30 mouse cellular contexts compared by ENCODE assay signal in the genomic region with DNA sequence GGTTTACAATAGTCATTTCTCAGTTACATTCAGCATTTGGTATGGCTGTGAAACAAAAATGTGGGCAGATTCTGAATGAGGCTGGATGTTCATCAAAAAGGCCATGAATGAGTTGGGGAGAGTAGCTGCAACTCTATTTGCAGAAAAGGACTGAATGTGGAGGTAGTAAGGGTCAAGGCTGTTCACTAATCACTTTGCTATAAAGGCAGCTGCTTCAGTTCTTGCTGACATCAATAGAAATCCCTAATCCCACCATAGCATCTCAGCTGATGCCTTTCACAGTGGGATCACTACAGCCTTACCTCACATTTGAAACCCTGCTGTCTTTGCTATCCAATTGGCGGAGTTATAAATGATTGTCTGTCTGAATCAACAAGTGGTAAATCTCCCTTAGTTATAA.
DNase-seq lines count a peak whose midpoint lies in the region; ATAC-seq and TF ChIP-seq lines count a peak whose summit lies in the region.
"Had no signal": no experiment of that assay in that cellular context is flagged by ENCODE, and none has a peak within 500 bp of the region (broad histone marks: within the 10 kb centered on the region; RNA-seq: fewer than 3 reads in every experiment).

No protein-coding gene starts in this region.

- H3K9ac ChIP-seq in midbrain, embryonic 11.5 days (ENCODE audit: low read length): no peak overlapping the region
- H3K9ac ChIP-seq in midbrain, embryonic 16.5 days (ENCODE audit: low read depth, low read length): no peak overlapping the region
- H3K9ac ChIP-seq: embryonic facial prominence, embryonic 15.5 days; limb, embryonic 12.5 days; liver, embryonic 15.5 days; lung, embryonic 14.5 days; stomach, embryonic 15.5 days had no signal

- H3K4me2 ChIP-seq in midbrain, embryonic 11.5 days: no peak overlapping the region
- no peak overlapping the region for H3K4me2 ChIP-seq in midbrain, embryonic 16.5 days (ENCODE audit: low read length)
- H3K4me2 ChIP-seq: embryonic facial prominence, embryonic 15.5 days; limb, embryonic 12.5 days; liver, embryonic 15.5 days; lung, embryonic 14.5 days; stomach, embryonic 15.5 days had no signal

- H3K36me3 ChIP-seq in midbrain, embryonic 11.5 days (ENCODE audit: control insufficient read depth, insufficient read depth, low read length): no peaks in the 10 kb centered on the region
- no peaks in the 10 kb centered on the region for H3K36me3 ChIP-seq in midbrain, embryonic 16.5 days (ENCODE audit: control insufficient read depth, insufficient read depth, low read length)
- H3K36me3 ChIP-seq: embryonic facial prominence, embryonic 10.5 days; embryonic facial prominence, embryonic 15.5 days; hindbrain, embryonic 10.5 days; limb, embryonic 12.5 days; liver, embryonic 15.5 days; stomach, embryonic 15.5 days had no signal

- H3K27ac ChIP-seq in midbrain, embryonic 11.5 days (ENCODE audit: low read depth, low read length): no peak overlapping the region
- no peak overlapping the region for H3K27ac ChIP-seq in midbrain, embryonic 16.5 days (ENCODE audit: low read length)
- no peak overlapping the region for H3K27ac ChIP-seq in layer of hippocampus, adult 2 months
- H3K27ac ChIP-seq: embryonic facial prominence, embryonic 10.5 days; embryonic facial prominence, embryonic 15.5 days; hindbrain, embryonic 10.5 days; left cerebral cortex, adult 2 months; limb, embryonic 12.5 days; liver, embryonic 15.5 days; stomach, embryonic 15.5 days had no signal

- H3K9me3 ChIP-seq in midbrain, embryonic 11.5 days (ENCODE audit: control insufficient read depth, low read length): no peaks in the 10 kb centered on the region
- H3K9me3 ChIP-seq in midbrain, embryonic 16.5 days (replicated peaks; ENCODE audit: control insufficient read depth, low read length, poor library complexity, severe bottlenecking): no peaks in the 10 kb centered on the region
- H3K9me3 ChIP-seq: embryonic facial prominence, embryonic 10.5 days; embryonic facial prominence, embryonic 15.5 days; hindbrain, embryonic 10.5 days; limb, embryonic 12.5 days; liver, embryonic 15.5 days; stomach, embryonic 15.5 days had no signal

- peak; percentile 55 for ATAC-seq in midbrain, embryonic 11.5 days (ENCODE audit: low FRiP score)
- ATAC-seq in midbrain, embryonic 16.5 days: no peak
- ATAC-seq: activated CD4-positive, CD25-positive, alpha-beta regulatory T cell, adult 4 months; intestine, postnatal 0 days had no signal

- no peak for TF ChIP-seq POLR2A in brain, embryonic 14.5 days (IDR thresholded peaks at IDR 0.05; ENCODE audit: borderline replicate concordance, extremely low read depth, insufficient read depth, insufficient read length, poor library complexity, severe bottlenecking)

- no peak overlapping the region for H3K4me3 ChIP-seq in midbrain, embryonic 11.5 days (ENCODE audit: low read depth, low read length)
- H3K4me3 ChIP-seq in midbrain, embryonic 16.5 days (ENCODE audit: low read depth, low read length): no peak overlapping the region
- no peak overlapping the region for H3K4me3 ChIP-seq in layer of hippocampus, adult 2 months
- H3K4me3 ChIP-seq: embryonic facial prominence, embryonic 10.5 days; embryonic facial prominence, embryonic 15.5 days; hindbrain, embryonic 10.5 days; left cerebral cortex, adult 2 months; limb, embryonic 12.5 days; liver, embryonic 15.5 days; stomach, embryonic 15.5 days had no signal

- DNase-seq in midbrain, embryonic 11.5 days (ENCODE audit: low spot score, missing footprints): no peak
- peak; percentile 14 for DNase-seq in Muller cell, postnatal 12 days (ENCODE audit: inconsistent ontology term)
- peak; percentile 77 for DNase-seq in brain, embryonic 14.5 days (ENCODE audit: low read depth)
- DNase-seq in mesoderm, embryonic 11.5 days (ENCODE audit: low read depth, low spot score): peak; percentile 41
- no peak for DNase-seq in embryo, embryonic 9.5 days (ENCODE audit: extremely low spot score)
- DNase-seq in frontal cortex, postnatal 10 days (ENCODE audit: low spot score in 2 of 2): no peak
- no peak for DNase-seq in layer of hippocampus, adult 2 months (ENCODE audit: low spot score in 2 of 2)
- DNase-seq: adrenal gland, adult 2 months; adrenal gland, postnatal 36 days; B cell, adult 2 months; cerebellum, adult 2 months; cerebellum, postnatal 14 days; gastrocnemius, postnatal 10 days; heart, postnatal 14 days; kidney, adult 9 months; kidney, postnatal 14 days; lung, embryonic 14.5 days; lung, postnatal 14 days; right cerebral cortex, postnatal 25 days; thymus, postnatal 14 days had no signal

- 24% methylated on average over 1 of the region's 1 CpGs for WGBS in midbrain, embryonic 11.5 days
- 30% methylated on average over 1 of the region's 1 CpGs for WGBS in midbrain, embryonic 16.5 days

- H3K4me1 ChIP-seq in midbrain, embryonic 11.5 days (ENCODE audit: control insufficient read depth, insufficient read depth, low read length): peaks cover 5% of the 10 kb centered on the region; the same call in 1 of the 2 replicates
- peaks cover 2% of the 10 kb centered on the region; the same call in 1 of the 2 replicates for H3K4me1 ChIP-seq in midbrain, embryonic 16.5 days (ENCODE audit: control insufficient read depth, insufficient read depth, low read length)
- H3K4me1 ChIP-seq: embryonic facial prominence, embryonic 10.5 days; embryonic facial prominence, embryonic 15.5 days; hindbrain, embryonic 10.5 days; limb, embryonic 12.5 days; liver, embryonic 15.5 days; stomach, embryonic 15.5 days had no signal

- H3K27me3 ChIP-seq in midbrain, embryonic 11.5 days (ENCODE audit: control insufficient read depth, insufficient read depth, low read length): no peaks in the 10 kb centered on the region
- H3K27me3 ChIP-seq in midbrain, embryonic 16.5 days (ENCODE audit: control insufficient read depth, insufficient read depth, low read depth, low read length): no peaks in the 10 kb centered on the region
- H3K27me3 ChIP-seq: embryonic facial prominence, embryonic 15.5 days; limb, embryonic 12.5 days; liver, embryonic 15.5 days; stomach, embryonic 15.5 days had no signal

- TF ChIP-seq CTCF in brain, embryonic 14.5 days (IDR thresholded peaks at IDR 0.05; ENCODE audit: borderline replicate concordance, extremely low read depth, insufficient read depth, insufficient read length): no peak
- TF ChIP-seq CTCF in layer of hippocampus, adult 2 months (conservative IDR thresholded peaks at IDR 0.05): no peak

Comparison
In these comparisons a context has a peak if more than half of its experiments do, and no peak if none do; other contexts are left out.
1. DNase-seq: peak in Muller cell, postnatal 12 days (single experiment), brain, embryonic 14.5 days (single experiment) and mesoderm, embryonic 11.5 days (single experiment); none in midbrain, embryonic 11.5 days (single experiment), embryo, embryonic 9.5 days (single experiment), frontal cortex, postnatal 10 days (0 of 2) and layer of hippocampus, adult 2 months (0 of 2).